Mouse (Mus musculus): Measurements from ENCODE around the gene BC048679. TPM values are rescaled to one million over a fixed set of nuclear protein-coding genes. Genes with fewer than 3 reads are reported as not detected.

The BC048679 gene
- total RNA-seq, 1 experiment, result 0.62 TPM

DNA sequence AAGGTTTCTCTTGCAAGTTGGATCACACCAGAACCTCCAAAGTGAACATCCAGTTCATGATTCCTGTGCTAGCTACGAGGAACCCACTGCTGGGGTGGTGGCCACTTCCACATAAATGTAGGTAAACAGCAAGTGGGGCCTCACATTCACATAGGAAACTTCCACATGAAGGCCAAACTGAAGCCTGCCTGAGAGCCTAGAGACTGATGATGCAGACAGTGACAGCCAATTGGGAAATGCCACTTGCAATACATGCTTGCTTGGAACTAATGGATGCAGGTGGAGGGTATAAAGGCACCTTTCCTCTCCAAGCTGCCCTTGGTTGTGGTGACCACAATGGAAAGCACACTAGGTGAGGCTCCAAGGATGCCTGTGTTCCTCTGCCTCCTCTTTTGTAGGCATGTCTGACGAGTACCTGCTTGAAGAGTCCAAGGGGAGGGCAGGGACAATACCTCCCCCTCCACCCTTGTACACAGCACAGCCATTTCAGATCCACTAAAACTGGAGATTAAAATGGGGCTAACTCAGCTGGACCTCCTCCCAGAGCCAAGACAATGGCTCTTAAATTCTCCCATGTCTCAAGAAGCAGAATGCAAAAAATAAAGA, 40.1 kb upstream of the BC048679 start:
- H3K9ac ChIP-seq (ENCODE audit: insufficient read depth, low read depth, low read length, poor library complexity, severe bottlenecking), result no peak overlapping the region
- H3K9me3 ChIP-seq (ENCODE audit: control insufficient read depth, insufficient read depth, low read depth, low read length), result no peaks in the 10 kb centered on the region
- H3K36me3 ChIP-seq (ENCODE audit: control insufficient read depth, insufficient read depth, low read length, poor library complexity, severe bottlenecking), result no peaks in the 10 kb centered on the region; the same call in 1 of the 2 replicates
- no peak for TF ChIP-seq MAFK (IDR thresholded peaks at IDR 0.05; ENCODE audit: insufficient read depth, low read depth, low read length)
- no peak for TF ChIP-seq HCFC1 (IDR thresholded peaks at IDR 0.05; ENCODE audit: borderline replicate concordance, insufficient read depth, low read length)
- no peak for TF ChIP-seq ZNF384 (IDR thresholded peaks at IDR 0.05; ENCODE audit: low read depth, low read length)
- TF ChIP-seq CHD2 (IDR thresholded peaks at IDR 0.05; ENCODE audit: low read depth, low read length), result peak; percentile 63
- no peak for TF ChIP-seq ZC3H11A (IDR thresholded peaks at IDR 0.05; ENCODE audit: borderline replicate concordance, low read depth, low read length)
- DNase-seq (ENCODE audit: low read depth, low spot score), result no peak
- no peak overlapping the region for H3K4me3 ChIP-seq (ENCODE audit: insufficient read depth in 1 of 2, low read depth in 1 of 2, low read length in 2 of 2, poor library complexity in 1 of 2, severe bottlenecking in 1 of 2)
- H3K4me1 ChIP-seq (ENCODE audit: control insufficient read depth in 2 of 2, insufficient read depth in 2 of 2, low read length in 2 of 2, poor library complexity in 1 of 2), result peaks cover 0 to 3% of the 10 kb centered on the region in 2 experiments; a peak in 1 of 4 replicates
- in situ Hi-C loops (cut with MboI; ENCODE audit: low sequenced_read_pairs in 2 of 2, unreplicated experiment in 2 of 2), result no loop called here
- no peak overlapping the region for H3K27ac ChIP-seq (ENCODE audit: insufficient read depth, low read depth, low read length, poor library complexity, severe bottlenecking)

GRCm38 (mm10) chr7:81536478-81536877, 38.4 kb upstream of the BC048679 start:
- Histone ChIP-seq H3K9me3 (ENCODE audit: control insufficient read depth, insufficient read depth, low read depth, low read length) (no peaks in the 10 kb centered on the region), H3K9ac (ENCODE audit: insufficient read depth, low read depth, low read length, poor library complexity, severe bottlenecking) (no peak overlapping the region), H3K36me3 (ENCODE audit: control insufficient read depth, insufficient read depth, low read length, poor library complexity, severe bottlenecking) (peaks cover 10% of the 10 kb centered on the region; the same call in 1 of the 2 replicates), H3K4me1 (ENCODE audit: control insufficient read depth in 2 of 2, insufficient read depth in 2 of 2, low read length in 2 of 2, poor library complexity in 1 of 2) (peaks cover 0 to 3% of the 10 kb centered on the region in 2 experiments; a peak in 1 of 4 replicates), H3K4me3 (ENCODE audit: insufficient read depth in 1 of 2, low read depth in 1 of 2, low read length in 2 of 2, poor library complexity in 1 of 2, severe bottlenecking in 1 of 2) (no peak overlapping the region), H3K27ac (ENCODE audit: insufficient read depth, low read depth, low read length, poor library complexity, severe bottlenecking) (no peak overlapping the region)
- no peak for TF ChIP-seq ZNF384 (IDR thresholded peaks at IDR 0.05; ENCODE audit: low read depth, low read length)
- TF ChIP-seq MAFK (IDR thresholded peaks at IDR 0.05; ENCODE audit: insufficient read depth, low read depth, low read length), result no peak
- TF ChIP-seq ZC3H11A (IDR thresholded peaks at IDR 0.05; ENCODE audit: borderline replicate concordance, low read depth, low read length), result no peak
- no peak for DNase-seq (ENCODE audit: low read depth, low spot score)
- in situ Hi-C loops (cut with MboI; ENCODE audit: low sequenced_read_pairs in 2 of 2, unreplicated experiment in 2 of 2), result no loop called here

DNA sequence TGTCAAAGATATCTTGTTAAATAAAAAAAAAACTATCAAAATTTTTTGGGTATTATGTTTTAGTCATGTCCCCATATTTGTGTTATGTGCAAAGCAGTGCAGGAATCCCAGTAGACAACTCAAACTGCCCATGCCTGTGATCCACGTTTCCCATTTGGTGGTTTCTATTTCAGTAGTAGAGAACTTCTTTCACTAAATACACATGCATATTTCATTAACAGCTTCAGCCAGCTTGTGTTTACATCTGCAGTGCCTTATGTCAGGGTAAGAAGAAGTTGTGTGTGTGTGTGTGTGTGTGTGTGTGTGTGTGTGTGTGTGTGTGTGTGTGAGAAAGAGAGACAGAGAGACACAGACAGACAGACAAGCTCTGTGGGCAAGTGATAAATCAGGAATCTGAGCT, 33.4 kb upstream of the BC048679 start:
- in situ Hi-C loops (cut with MboI; ENCODE audit: low sequenced_read_pairs in 2 of 2, unreplicated experiment in 2 of 2), result no loop called here
- Histone ChIP-seq H3K4me3 (ENCODE audit: insufficient read depth in 1 of 2, low read depth in 1 of 2, low read length in 2 of 2, poor library complexity in 1 of 2, severe bottlenecking in 1 of 2) (no peak overlapping the region), H3K9me3 (ENCODE audit: control insufficient read depth, insufficient read depth, low read depth, low read length) (no peaks in the 10 kb centered on the region), H3K36me3 (ENCODE audit: control insufficient read depth, insufficient read depth, low read length, poor library complexity, severe bottlenecking) (peaks cover 29% of the 10 kb centered on the region), H3K9ac (ENCODE audit: insufficient read depth, low read depth, low read length, poor library complexity, severe bottlenecking) (no peak overlapping the region), H3K27ac (ENCODE audit: insufficient read depth, low read depth, low read length, poor library complexity, severe bottlenecking) (no peak overlapping the region), H3K4me1 (ENCODE audit: control insufficient read depth in 2 of 2, insufficient read depth in 2 of 2, low read length in 2 of 2, poor library complexity in 1 of 2) (peaks cover 1 to 2% of the 10 kb centered on the region in 2 experiments; a peak in 2 of 4 replicates)
- no peak for DNase-seq (ENCODE audit: low read depth, low spot score)
- TF ChIP-seq ZNF384 (IDR thresholded peaks at IDR 0.05; ENCODE audit: low read depth, low read length) (no peak), HCFC1 (IDR thresholded peaks at IDR 0.05; ENCODE audit: borderline replicate concordance, insufficient read depth, low read length) (no peak), ZC3H11A (IDR thresholded peaks at IDR 0.05; ENCODE audit: borderline replicate concordance, low read depth, low read length) (no peak), CHD2 (IDR thresholded peaks at IDR 0.05; ENCODE audit: low read depth, low read length) (no peak), MAFK (IDR thresholded peaks at IDR 0.05; ENCODE audit: insufficient read depth, low read depth, low read length) (no peak)

DNA sequence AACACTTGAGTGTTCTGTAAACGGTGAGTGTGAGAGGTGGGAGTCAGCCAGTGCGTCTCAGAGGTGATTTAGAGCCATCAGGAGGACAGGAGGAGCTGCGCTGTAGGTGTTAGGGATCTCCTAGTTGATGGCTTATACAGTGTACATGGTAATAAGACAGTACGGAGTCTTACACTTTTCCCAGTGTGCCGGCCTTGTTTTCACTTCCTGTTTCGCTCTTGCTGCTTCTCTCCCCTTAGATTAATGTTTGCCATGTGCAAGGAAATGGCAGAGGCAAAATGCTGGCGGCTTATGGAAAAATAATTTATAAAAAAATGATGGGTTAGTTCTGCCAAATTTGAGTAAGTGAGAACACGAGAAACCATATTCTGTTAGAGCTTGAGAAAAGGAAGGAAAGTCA, 30.8 kb upstream of the BC048679 start:
- TF ChIP-seq HCFC1 (IDR thresholded peaks at IDR 0.05; ENCODE audit: borderline replicate concordance, insufficient read depth, low read length) (no peak), MAFK (IDR thresholded peaks at IDR 0.05; ENCODE audit: insufficient read depth, low read depth, low read length) (no peak), ZC3H11A (IDR thresholded peaks at IDR 0.05; ENCODE audit: borderline replicate concordance, low read depth, low read length) (no peak), ZNF384 (IDR thresholded peaks at IDR 0.05; ENCODE audit: low read depth, low read length) (no peak), CHD2 (IDR thresholded peaks at IDR 0.05; ENCODE audit: low read depth, low read length) (no peak)
- Histone ChIP-seq H3K36me3 (ENCODE audit: control insufficient read depth, insufficient read depth, low read length, poor library complexity, severe bottlenecking) (peaks cover 29% of the 10 kb centered on the region), H3K4me1 (ENCODE audit: control insufficient read depth in 2 of 2, insufficient read depth in 2 of 2, low read length in 2 of 2, poor library complexity in 1 of 2) (peaks cover 1 to 4% of the 10 kb centered on the region in 2 experiments; a peak in 2 of 4 replicates), H3K9ac (ENCODE audit: insufficient read depth, low read depth, low read length, poor library complexity, severe bottlenecking) (no peak overlapping the region), H3K4me3 (ENCODE audit: insufficient read depth in 1 of 2, low read depth in 1 of 2, low read length in 2 of 2, poor library complexity in 1 of 2, severe bottlenecking in 1 of 2) (no peak overlapping the region), H3K27ac (ENCODE audit: insufficient read depth, low read depth, low read length, poor library complexity, severe bottlenecking) (no peak overlapping the region), H3K9me3 (ENCODE audit: control insufficient read depth, insufficient read depth, low read depth, low read length) (no peaks in the 10 kb centered on the region)
- in situ Hi-C loops (cut with MboI; ENCODE audit: low sequenced_read_pairs in 2 of 2, unreplicated experiment in 2 of 2), result no loop called here
- DNase-seq (ENCODE audit: low read depth, low spot score), result no peak
